Mouse (Mus musculus): ENCODE data around the gene Syt6.

Syt6 gene

DNA sequence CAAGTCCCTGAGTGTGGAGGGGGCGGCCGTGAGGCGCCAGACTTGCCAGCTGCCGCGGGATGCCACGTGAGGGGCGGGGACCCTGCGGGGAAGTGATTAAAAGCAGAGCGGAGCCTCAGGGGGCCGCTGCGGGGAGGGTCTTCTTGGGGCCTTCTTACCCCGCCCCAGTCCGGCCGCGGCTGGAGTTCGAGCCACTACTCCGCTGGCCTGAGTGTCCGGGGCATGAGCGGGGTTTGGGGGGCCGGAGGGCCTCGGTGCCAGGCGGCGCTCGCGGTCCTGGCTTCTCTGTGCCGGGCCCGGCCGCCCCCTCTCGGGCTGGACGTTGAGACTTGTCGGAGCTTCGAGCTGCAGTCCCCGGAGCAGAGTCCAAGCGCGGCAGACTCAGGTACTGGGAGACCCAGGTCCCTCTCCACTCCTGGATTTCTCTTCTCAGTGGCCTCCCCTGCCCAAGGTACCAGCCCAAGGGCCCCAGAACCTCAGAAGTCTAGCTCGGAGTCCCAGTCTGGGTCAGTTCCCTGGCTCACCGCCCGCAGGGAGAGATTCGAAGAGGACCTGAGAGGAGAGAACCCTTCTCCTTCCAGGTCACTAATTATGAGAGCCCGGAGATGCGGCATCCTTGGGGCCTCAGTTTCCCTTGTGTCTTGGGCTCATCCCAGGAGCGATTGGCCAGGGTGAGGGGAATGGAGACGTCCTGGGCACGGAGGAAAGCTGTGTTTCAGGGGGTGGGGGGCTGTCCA lies at the start of gene Syt6:
Gene Syt6 (plus strand): TSS at position 76 of the 737 bp plus-strand sequence.
- no peak for DNase-seq

DNA sequence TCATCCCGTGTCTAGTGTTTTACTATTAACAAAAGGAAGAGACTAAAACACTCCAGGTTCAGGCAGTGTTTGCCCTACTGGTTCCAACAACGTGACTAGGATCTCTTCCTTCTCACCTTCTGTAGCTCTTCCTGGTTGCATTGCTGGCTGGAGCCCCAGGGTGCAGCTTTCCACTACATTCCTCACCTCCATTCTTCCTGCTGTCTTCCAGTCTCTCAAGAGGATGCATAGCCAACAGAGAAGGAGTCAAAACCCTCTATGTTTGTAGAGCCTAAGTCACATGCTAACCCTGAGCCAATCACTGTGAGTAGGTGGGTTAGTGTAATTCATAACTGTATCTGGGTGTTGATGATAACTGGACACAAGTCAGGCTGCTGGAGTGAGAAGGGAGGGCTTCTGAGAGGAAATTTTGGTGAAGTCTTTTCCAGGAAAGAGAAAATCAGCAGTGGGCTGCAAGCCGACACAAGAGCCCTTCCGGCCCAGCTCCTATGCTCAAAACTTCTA lies 48.8 kb upstream of the Syt6 start:
- DNase-seq, result no peak

DNA sequence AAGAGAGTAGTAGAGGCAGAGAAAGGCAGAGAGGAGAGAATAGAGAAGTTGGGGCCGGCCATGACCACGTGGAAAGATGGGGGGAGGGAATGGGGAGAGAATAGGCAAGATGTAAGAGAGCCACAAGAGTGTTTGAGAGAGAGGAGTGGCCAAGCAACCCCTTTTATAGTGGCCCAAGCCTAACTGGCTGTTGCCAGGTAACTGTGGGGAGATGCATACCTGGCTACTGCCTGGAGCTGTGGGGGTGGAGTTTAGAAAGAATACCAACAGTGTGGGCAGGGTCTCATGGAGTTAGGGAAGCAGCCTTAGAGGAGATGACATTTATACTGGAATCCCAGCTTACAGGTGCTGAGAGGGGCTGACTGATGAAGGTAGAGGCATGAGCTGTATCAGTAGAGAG lies 48.2 kb upstream of the Syt6 start:
- DNase-seq, result peak; percentile 8 to 22

DNA sequence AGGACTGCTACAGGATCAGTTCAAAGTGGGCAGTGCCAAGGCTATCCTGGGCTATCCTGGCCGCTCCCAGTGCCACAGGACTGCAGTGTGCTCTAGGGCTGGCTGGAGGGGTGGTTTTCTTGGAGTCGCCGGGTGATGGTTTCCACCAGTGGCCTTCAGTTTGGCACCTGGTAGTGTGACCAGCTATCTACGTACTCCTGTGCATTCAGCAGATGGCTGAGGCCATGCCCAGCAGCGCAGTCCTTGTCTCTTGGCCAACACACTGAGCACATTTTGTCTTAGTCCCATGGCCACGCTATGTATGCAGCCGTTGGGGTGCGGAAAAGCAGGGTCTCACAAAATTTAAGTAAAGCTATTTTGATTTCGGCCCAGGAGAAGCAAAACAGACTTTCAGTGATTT lies 41.0 kb upstream of the Syt6 start:
- no peak for DNase-seq

DNA sequence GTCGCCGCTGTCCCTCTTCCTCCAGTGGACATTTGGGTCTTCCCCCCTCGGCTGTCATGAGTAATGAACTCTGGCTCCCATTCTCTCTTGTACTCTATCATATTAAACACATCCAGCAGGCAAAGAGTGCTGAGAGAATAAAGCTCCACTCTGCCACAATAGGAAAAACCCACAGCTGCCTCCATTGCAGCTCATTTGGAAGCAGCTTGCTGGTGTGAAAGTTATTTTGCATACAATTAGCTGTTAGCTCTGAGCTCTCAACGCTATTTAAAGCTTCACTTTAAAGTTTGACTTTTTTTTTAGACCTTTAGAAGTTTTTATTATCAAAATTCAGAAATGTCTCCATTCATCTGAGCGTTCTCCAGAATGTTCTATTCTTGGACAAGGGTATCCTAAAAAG lies 39.8 kb upstream of the Syt6 start:
- DNase-seq, result no peak

DNA sequence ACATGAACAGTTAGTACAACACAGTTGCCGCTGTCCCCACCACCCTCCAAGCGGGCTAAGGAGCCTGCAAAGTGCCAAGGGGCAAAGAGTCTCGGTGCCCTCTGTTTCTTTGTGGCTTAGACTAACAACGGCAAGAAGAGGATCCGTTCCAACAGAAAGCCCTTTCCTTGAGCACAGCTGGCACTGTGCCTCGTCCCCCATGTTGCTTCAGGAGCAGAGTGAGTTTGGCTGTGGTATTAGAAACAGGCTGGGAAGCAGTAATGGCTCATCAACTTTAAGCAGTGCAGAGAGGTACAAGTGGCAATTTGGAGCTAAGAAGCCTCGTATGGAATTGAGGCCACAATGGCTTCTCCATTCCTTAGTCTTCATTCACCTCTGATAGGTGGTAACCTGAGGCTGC lies 35.9 kb upstream of the Syt6 start:
- DNase-seq, result no peak

DNA sequence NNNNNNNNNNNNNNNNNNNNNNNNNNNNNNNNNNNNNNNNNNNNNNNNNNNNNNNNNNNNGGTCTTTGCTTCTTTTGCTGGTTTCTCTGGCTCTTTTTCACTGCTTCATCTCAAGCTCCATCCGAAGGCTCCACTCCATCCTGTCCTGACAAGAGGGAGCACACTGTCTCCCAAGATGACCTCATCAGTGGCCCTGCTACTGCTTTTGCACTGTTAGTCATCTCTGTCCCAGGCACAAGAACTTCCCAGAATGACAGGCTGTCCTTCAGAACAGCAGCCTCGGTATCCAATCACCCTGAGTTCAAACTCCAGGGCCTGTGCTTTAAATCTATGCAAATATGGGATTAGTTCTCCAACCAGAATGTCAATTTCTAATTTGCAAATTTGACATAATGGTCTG lies 28.9 kb upstream of the Syt6 start:
- no peak for DNase-seq

DNA sequence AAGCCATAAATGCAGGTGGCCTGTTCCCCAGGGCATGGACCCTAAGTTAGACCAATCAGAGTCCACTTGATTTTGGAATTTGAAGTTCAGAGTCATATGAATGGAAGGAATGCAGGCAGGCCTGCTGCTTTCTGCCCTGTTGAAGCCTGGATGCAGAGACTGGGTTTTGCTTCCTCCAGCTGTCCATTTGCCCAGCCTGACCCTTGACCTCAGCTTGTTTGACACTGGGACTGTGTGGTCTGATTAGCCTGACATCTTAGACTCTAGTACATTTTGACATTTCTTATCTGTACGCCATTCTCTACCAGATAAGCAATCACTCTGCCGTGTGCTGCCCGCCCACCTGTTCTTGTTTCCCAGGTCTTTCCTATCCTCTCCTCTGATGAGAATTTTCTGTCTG lies 28.4 kb upstream of the Syt6 start:
- no peak for DNase-seq

DNA sequence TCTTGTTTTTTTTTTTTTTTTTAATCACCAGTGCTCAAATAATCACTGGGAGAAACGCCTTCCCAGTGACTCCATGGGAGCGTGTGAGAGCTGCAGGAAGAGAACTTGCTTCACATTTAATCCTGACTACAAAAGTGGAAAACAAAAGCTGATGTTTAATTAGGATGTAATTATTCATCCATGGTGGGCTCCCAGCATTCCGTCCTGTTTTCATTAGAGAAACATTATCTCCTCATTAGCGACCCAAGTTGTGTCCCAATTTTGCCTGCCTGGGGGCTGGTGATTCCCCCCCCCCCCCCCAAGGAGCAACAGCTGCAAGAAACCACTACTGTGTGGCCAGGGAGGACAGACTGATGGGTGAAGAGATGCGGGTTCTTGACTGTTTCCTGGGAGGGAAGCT lies 24.8 kb upstream of the Syt6 start:
- DNase-seq, result no peak

DNA sequence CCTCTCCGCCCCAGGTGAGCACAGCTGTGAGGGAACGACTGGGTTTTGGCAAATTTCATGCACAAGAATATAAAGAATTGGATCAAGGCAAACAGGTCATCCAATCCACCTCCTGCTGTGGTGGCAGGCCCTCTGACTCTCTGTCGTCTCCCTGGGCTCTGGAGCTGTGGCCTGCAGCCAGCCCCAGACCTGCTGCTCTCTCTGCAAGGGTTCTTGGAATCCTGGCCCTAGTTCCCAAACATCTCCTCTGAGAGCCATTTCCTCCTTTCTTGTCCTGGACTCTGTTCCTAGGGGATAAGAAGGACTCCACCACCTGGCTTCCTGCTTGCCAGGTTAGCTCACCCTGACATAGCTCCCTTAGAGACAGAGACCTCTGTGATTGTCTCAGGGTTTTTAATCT lies 7.8 kb upstream of the Syt6 start:
- no peak for DNase-seq

DNA sequence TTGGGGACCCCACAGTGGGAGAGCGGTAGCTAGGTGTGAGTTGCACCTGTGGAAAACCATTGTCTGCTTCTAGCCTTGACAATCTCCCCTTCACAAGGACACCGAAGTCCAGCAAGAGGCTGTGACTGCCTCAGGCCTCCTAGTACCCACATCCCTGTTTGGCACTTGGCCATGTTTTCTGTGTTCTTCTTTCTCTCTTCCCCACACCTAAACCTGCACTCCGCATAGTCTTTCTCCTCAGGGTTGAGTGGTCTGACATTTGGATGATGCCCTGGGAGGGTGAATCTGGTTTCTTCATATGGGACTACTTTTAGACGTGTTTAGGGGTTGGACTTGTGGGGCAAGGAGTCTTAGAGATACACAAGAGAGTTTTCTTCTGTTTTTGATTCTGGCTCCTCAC lies 2.5 kb upstream of the Syt6 start:
- DNase-seq, result no peak

DNA sequence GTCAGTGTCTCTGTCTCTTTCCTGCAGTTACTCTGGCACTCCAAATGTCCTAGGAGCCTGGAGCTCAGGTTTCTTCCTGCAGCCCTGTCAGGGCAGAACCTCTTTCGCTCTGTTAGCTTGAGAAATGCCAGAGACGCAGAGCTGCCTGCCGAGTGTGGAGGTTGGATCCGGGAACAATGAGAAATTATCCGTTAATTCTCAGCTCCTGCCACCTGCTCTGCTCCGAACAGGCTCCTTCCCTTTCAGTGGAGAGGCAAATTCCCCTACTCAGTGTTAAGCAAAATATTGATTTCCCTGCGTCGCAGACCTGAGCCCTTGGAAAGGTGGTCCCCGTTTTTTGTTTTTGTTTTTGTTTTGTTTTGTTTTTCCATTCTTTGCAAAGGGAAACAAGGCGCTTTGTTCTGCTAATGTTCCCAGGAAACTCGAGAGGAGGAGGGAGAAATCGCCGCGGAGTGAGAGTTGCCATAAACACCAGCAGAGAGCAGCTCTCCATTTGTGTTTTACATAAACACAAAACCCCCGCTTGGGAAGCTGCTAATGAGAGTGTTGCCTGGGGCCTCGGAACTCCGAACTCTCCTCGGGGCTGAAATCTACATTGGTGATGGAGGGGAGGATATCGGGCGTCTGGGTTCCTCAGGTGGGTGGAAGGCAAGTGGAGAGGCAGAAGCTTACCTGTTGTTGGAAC lies 1.8 kb upstream of the Syt6 start:
- DNase-seq, result no peak

DNA sequence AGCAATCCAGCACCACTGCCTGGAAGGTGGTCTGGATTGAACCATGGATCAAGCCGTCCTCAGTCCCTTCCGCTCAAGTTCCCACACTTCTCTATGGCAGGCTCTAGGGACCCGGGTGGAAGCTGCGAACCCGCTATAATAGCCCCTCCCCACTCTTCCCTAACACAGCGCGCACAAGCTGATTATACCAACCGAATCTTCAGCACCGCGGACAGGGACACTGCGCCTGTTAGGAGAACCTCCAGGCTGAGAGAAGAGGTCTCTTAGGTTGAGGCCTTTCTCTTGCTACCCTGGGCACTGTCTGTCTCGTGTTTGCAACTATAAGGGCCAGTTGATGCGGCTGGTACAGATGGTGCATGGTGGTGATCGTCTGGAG lies 1.3 kb upstream of the Syt6 start:
- peak; percentile 7 to 38 for DNase-seq

DNA sequence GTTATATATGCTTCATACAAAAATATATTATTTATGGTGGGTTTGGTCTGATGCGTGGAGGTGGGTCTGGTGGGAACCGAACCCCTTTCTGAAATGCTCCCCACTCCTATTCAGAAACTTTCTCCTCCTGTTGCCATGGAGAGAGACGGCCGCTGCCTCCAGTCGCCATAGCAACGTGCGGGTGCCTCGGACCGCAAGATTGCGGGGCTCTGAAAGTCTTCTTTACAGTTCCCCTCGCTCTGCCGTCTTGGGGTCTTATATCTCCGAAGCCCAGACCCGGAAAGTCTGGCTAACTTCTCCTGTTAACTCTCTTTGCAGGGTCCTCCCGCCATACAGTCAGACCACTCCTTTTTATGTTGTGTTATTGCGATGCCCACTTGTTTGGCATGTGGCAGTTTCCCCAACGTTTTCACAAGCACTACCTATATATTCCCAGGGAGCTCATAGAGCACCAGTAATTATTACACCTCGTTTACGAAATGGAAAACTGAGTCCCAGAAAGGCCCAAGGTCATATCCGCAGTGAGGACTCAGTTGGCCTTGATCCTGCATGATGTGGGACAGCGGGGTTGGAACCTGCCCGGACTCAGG lies 370 bp upstream of the Syt6 start:
- no peak for DNase-seq

DNA sequence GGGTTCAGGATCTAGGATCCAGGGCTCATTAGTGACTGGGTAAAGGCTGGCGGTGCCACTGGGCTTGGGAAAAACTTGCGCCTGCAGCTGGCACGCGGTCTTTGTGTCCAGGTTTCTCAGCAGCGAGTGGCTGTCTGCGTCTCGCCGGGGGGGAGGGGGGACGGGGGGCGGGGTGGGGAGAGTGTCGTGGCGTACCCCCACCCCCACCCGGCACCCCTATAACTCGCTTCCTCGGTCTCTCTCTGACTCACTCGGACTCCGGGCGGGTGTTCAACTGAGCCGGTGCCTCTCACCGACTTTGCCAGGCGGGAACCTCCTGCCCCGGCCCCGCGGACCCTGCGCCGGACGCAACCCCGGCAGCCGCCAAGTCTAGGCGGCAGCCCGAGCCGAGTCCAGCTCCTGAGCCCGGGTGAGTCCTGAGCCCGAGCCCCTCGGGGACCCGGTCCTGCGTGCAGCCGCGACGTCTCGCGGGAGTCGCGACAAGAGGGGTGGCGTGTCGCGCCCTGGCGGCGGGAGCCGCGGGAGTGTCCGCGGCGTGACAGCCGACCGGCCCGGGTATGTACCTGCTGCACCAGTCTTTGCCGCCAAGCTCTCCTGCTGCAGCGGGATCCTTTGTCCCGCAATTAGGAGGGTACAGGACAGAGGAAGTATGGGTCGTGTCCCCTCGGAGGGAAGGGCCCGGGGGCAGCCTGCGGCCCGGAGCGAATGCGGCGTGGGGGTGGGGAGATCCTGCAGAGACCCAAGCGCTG lies 1.0 kb downstream of the Syt6 start:
- DNase-seq, result no peak

DNA sequence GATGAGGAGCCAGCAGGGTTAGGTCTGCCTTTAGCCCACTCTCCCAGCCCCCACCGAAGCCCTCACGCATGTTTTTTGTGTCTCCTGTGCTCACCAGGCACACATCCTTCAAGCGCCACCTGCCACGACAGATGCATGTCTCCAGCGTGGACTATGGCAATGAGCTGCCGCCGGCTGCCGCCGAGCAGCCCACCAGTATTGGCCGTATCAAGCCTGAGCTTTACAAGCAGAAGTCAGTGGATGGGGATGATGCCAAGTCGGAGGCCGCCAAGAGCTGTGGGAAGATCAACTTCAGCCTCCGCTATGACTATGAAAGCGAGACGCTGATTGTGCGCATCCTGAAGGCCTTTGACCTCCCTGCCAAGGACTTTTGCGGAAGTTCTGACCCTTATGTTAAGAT lies 12.1 kb downstream of the Syt6 start:
- no peak for DNase-seq

DNA sequence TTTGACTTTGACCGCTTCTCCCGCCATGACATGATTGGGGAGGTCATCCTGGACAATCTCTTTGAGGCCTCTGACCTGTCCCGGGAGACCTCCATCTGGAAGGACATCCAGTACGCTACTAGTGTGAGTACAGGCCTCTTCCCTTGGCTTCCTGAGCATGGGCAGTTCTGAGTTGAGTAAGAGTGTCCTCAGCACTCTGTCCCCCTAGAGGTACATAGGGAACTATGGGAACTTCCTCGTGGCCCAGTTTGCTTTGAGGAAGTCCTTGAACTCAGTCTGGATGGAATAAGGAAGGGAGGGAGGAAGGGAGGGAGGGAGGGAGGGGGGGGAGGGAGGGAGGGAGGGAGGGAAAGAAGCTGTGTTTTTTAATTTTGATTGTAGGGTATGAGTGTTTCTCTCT lies 12.6 kb downstream of the Syt6 start:
- DNase-seq, result no peak

DNA sequence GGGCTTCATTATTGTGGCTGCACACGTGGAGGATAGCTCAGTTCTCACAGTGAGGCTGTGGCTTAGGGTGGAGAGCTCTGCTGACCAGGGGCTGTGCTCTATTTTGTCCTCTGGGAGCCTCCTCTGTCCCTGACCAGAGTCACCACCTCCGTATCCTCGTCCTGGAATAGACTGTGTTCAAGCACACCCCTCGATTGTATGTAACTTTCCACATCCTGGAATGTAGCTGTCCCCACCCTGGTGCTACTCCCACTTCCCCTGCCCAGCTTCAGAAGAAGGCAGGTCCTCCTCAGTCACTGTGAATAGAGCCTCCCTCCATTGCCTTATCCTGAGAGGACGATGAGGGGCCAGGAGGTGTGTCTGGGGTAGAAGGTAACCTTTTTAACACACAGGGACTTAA lies 14.6 kb downstream of the Syt6 start:
- DNase-seq, result no peak

DNA sequence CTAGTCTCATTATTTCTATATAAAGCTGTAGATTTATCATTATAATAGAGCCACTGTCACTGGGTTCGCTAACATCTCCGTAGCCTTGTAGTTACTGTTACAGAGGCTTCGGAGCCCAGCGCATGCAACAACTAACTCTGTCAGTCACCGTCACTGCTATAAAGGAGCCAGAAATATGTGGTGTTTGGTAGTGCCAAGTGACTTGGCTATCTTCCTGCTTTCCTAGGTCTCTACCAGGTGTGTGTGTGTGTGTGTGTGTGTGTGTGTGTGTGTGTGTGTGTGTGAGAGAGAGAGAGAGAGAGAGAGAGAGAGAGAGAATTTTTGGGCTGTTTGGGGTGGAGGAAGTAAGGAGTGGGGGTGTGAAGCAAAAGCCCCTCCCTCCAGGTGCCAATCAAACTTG lies 17.6 kb downstream of the Syt6 start:
- no peak for DNase-seq

DNA sequence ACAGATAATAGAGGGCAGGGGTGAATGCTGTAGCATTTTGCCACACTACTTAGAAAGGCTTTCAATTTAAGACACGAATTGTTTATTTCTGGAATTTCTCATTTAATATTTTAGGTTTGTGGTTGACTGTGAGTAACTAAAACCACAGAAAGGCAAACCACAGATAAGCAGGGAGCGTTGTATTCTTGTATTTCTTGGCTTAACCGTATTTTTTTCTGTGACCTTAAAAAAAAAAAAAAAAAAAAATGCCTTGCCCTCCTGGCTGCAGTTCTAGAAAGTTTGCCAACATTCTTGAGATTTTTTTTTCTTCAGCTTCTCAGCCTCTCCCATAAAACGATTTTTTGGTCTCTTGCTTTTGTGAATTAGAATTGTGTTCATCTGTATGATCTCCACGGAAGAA lies 18.6 kb downstream of the Syt6 start:
- no peak for DNase-seq

DNA sequence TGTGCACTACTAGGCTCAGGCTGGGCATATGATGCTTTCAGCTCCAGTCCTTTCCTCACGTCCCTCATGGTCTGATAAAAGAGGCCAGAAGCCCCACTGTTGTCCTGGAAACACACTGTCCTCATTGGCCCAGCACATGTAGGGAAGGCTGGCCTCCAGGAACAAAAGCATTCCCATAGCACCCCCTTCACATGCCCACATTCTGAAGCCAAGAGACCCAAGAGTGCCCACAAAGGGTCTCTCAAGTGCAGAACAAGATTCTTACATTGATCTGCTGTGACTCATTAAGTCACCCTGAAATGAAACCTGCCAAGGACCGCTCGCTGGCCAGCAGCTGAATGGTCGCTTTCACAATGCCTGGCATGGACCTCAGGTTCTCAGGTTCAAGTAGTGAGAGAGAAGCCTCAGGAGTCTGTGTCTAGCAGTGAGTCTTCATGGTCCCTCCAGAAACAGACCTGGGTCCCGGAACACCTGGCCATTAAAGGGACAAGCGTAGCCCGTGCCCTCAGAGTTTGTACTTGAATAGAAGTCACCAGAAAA lies 20.3 kb downstream of the Syt6 start:
- peak; percentile 26 to 44 for DNase-seq

DNA sequence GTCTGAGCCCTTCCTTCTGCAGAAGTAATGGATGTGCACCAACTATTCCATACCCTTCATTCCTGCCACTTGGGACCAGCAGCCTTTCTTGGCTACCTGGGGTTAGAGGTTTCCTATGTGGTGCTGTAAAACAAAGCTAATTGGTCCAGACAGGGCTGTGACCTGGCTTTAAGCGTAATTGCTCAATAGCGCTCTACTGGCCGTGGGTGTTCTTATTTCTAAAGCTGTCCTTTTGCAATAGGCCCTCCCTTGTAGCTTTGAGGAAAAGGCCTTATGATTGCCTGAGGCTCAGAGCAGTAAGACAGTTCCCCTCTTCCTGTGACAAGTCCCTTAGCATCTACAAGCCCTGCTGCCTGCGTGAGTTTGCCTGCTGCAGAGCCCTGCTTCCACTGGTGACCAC lies 22.6 kb downstream of the Syt6 start:
- DNase-seq, result no peak

DNA sequence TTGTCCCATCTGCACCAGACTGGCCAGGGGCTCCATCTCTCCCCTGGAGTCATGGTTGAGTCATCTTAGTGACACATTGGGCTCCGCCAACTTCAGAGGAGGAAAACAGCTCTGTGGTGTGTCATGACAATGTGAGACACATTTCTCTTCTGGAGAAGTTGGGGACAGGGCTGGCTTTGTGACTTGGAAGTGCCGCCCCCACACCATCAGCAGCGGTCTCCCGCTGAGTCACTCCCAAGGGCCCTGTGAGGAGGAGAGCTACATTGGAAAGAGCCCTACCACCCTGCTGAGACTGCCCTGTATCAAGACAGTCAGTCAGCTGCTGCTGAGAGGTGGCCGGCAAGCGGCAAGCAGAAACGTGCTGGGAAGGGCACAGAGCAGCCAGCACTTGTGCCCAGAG lies 26.0 kb downstream of the Syt6 start:
- no peak for DNase-seq

Measured in lung, adult 18-20 months (tissue).